Mouse (Mus musculus): ENCODE data around the gene Dhrs4.

The Dhrs4 gene

DNA sequence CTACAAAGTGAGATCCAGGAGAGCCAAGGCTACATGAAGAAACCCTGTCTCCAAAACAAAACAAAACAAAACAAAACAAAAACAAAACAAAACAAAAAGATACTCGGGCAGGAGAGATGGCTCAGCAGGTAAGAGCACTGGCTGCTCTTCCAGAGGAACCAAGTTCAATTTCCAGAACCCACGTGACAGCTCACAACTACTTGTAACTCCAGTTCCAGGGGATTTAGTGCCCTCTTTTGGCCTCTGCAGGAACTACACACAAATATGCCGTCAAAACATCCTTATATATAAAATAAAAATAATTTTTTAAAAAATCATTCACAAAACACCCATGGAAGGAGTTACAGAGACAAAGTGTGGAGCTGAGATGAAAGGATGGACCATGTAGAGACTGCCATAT lies 49.4 kb downstream of the Dhrs4 start:
- DNase-seq (ENCODE audit: inconsistent ontology term): no peak

DNA sequence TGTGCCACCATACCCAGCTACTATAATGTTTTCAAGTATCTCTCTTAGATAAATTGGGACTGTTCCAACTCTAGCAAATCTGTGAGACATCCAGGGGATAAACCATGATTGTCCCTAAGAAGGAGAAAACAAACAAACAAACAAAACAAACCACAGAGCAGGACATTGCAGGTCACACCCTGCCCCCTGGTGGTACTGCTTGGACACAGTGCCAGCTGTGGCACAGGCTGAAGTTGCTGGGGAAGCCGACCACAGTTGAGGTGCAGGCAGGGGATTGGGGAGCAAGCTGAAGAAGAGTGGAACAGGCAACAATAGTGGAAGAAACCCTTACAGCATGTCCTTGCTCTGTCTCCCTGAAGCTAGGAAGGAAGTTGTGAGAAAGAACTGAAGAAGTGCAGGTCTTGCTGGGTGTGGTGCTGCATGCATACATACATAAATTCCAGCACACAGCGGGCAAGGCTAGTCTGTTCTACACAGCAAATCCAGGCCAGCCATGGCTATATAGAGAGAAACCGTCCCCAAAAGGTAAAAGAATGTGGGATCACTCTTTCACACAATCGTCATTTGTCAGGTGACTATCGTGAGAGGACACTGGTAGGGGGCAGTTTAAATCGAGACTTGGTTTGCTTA lies 57.7 kb downstream of the Dhrs4 start:
- DNase-seq (ENCODE audit: inconsistent ontology term): no peak

All from Muller cell, postnatal 12 days (primary cell).